Mouse (Mus musculus) myocyte (in vitro differentiated cells): ENCODE data around the gene Tmem39b. TPM values are rescaled to one million over a fixed set of nuclear protein-coding genes. Genes with fewer than 3 reads are reported as not detected.

Experiments used
- H3K27me3 ChIP-seq: one replicate; pipeline ENCODE4 v1.6.1; 2011; ENCODE audit not compliant: control insufficient read depth, insufficient read depth, insufficient read length
- H3K36me3 ChIP-seq: one replicate; pipeline ENCODE4 v1.6.1; 2011; ENCODE audit not compliant: control insufficient read depth, insufficient read depth
- H3K4me2 ChIP-seq: one replicate; pipeline ENCODE4 v1.6.1; 2011; ENCODE audit warnings: low read depth, control low read depth
- H3K4me3 ChIP-seq: one replicate; pipeline ENCODE4 v1.5.1; 2011; ENCODE audit warnings: mild to moderate bottlenecking, control low read depth, moderate library complexity
- H3K79me2 ChIP-seq: one replicate; pipeline ENCODE4 v1.6.1; 2011; ENCODE audit not compliant: control insufficient read depth, insufficient read depth
- H3ac ChIP-seq: one replicate; pipeline ENCODE4 v1.6.1; 2011; ENCODE audit not compliant: control insufficient read depth, insufficient read length
- CEBPB ChIP-seq: IDR thresholded peaks from 2 replicates; pipeline ENCODE4 v1.6.1; 2011; ENCODE audit warnings: mild to moderate bottlenecking, moderate library complexity; ENCODE audit not compliant: poor library complexity, insufficient read depth, severe bottlenecking
- E2F4 ChIP-seq: IDR thresholded peaks from one replicate; pipeline ENCODE4 v1.6.1; 2011; ENCODE audit warnings: mild to moderate bottlenecking, control low read depth, moderate library complexity; ENCODE audit not compliant: insufficient read depth
- MAX ChIP-seq: IDR thresholded peaks from one replicate; pipeline ENCODE4 v1.6.1; 2011; ENCODE audit warnings: low read depth, mild to moderate bottlenecking, control low read depth
- MYOD1 ChIP-seq, 3 experiments: IDR thresholded peaks; one replicate each; pipeline ENCODE4 v1.6.1; 2011; ENCODE audit warnings: control low read depth in 2 of 3, low read depth in 2 of 3, mild to moderate bottlenecking in 2 of 3, moderate library complexity in 1 of 3; ENCODE audit not compliant: insufficient read length in 2 of 3, control insufficient read depth in 1 of 3
- MYOG ChIP-seq, 3 experiments: IDR thresholded peaks; one replicate each; pipeline ENCODE4 v1.6.1; 2011; ENCODE audit warnings: control low read depth in 2 of 3, low read depth in 2 of 3, mild to moderate bottlenecking in 2 of 3; ENCODE audit not compliant: insufficient read length in 2 of 3, control insufficient read depth in 1 of 3, insufficient read depth in 1 of 3
- POLR2A ChIP-seq: IDR thresholded peaks from one replicate; pipeline ENCODE4 v1.6.1; 2011; ENCODE audit warnings: low read depth, mild to moderate bottlenecking, control low read depth, moderate library complexity; ENCODE audit not compliant: insufficient read length
- POLR2AphosphoS2 ChIP-seq: IDR thresholded peaks from one replicate; pipeline ENCODE4 v1.6.1; 2011; ENCODE audit warnings: low read depth, control low read depth; ENCODE audit not compliant: insufficient read length
- REST ChIP-seq: IDR thresholded peaks from one replicate; pipeline ENCODE4 v1.6.1; 2011; ENCODE audit warnings: mild to moderate bottlenecking, control low read depth, moderate library complexity; ENCODE audit not compliant: insufficient read depth, insufficient read length
- SRF ChIP-seq: IDR thresholded peaks from one replicate; pipeline ENCODE4 v1.6.1; 2011; ENCODE audit warnings: low read depth; ENCODE audit not compliant: control insufficient read depth, insufficient read length
- TCF12 ChIP-seq: IDR thresholded peaks from one replicate; pipeline ENCODE4 v1.6.1; 2011; ENCODE audit warnings: mild to moderate bottlenecking, control low read depth; ENCODE audit not compliant: poor library complexity, insufficient read depth, severe bottlenecking
- TCF3 ChIP-seq: IDR thresholded peaks from one replicate; pipeline ENCODE4 v1.6.1; 2011; ENCODE audit warnings: low read depth, control low read depth; ENCODE audit not compliant: insufficient read length
- USF1 ChIP-seq: IDR thresholded peaks from one replicate; pipeline ENCODE4 v1.6.1; 2011; ENCODE audit warnings: low read depth, mild to moderate bottlenecking, control low read depth, moderate library complexity
- polyA plus RNA-seq: library from polyadenylated mRNA; unstranded; fragments of >200 nt; fragmentation: generic; extraction: Trizol; gene quantifications from one replicate; pipeline ENCODE4 v1.2.1, GENCODE M21; 2012; ENCODE audit warnings: missing spikeins

The Tmem39b gene
- polyA plus RNA-seq, 1 experiment, result 9.7 TPM

DNA sequence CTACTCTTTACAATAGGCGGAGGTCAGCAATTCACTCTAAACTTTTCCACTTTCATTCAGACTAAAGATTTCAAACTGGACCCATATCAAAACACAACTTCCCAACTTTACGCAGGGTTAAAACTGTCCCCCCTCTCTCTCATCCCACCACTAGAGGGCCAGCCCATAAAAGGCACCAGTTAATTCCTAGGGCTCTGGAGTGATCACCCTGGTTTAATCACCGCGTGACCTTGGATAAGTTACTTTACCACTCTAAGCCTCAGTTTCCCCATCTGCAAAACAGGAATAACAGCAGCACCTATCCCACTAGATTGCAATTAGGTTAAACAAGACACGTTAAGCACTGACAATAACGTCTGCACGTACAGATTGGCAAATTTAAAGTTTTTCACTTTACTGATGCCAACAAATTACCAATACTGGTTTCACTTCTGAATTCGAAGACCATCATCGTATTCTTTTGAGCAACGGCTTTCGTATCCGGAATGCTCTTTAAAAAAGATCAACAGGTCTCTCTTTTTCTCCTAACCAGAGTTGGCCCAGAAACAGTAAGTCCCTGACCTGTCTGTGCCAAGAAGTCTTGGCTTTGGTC lies 25.1 kb downstream of the Tmem39b start:
- peaks cover 49% of the 10 kb centered on the region for H3K79me2 ChIP-seq
- no peak for TF ChIP-seq POLR2AphosphoS2
- peak; percentile 53 for TF ChIP-seq USF1
- TF ChIP-seq SRF, result peak; percentile 66
- peak overlapping the region; percentile 80 for H3K4me2 ChIP-seq
- no peaks in the 10 kb centered on the region for H3K27me3 ChIP-seq
- H3K36me3 ChIP-seq, result peaks cover 3% of the 10 kb centered on the region
- H3K4me3 ChIP-seq, result peak overlapping the region; percentile 87
- peak overlapping the region; percentile 50 for H3ac ChIP-seq

DNA sequence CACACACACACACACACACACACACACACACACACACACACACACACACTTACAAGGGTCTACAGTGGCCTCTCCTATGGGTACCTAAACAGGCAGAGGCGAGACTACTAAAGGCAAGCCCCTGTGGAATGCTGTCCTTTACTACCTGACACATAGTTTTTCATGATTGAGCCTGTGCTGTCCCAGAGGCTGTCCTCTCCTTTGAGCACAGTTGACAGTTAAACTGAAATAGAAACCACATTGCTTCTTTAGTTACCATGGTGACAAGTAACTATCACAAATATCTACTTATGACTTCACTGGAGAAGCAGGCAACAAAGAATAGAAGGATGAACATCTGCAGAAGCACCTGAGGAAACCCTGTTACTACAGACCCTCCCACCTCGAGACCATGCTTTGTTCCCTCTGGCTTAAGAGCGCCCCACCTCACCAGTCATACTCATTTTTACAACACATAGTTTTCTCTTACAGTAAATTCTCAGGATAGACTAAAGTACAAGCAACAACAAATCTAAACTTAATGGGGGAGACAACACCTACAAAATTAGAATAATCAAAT lies 34.3 kb downstream of the Tmem39b start:
- peaks cover 28% of the 10 kb centered on the region for H3K36me3 ChIP-seq
- H3K79me2 ChIP-seq, result peaks cover 24% of the 10 kb centered on the region
- H3K27me3 ChIP-seq, result no peaks in the 10 kb centered on the region
- no peak overlapping the region for H3K4me3 ChIP-seq
- no peak overlapping the region for H3ac ChIP-seq
- TF ChIP-seq REST, result no peak
- no peak for TF ChIP-seq USF1
- TF ChIP-seq TCF12, result no peak
- TF ChIP-seq MYOG (IDR thresholded peaks at IDR 0.05; ENCODE audit: control insufficient read depth in 1 of 3, insufficient read depth in 1 of 3, insufficient read length in 2 of 3, low read depth in 2 of 3), result no peak
- no peak for TF ChIP-seq SRF
- no peak for TF ChIP-seq POLR2A
- TF ChIP-seq POLR2AphosphoS2, result no peak
- no peak for TF ChIP-seq CEBPB
- TF ChIP-seq MAX, result no peak
- TF ChIP-seq TCF3, result no peak
- no peak for TF ChIP-seq E2F4
- TF ChIP-seq MYOD1 (IDR thresholded peaks at IDR 0.05; ENCODE audit: control insufficient read depth in 1 of 3, insufficient read length in 2 of 3, low read depth in 2 of 3), result no peak
- no peak overlapping the region for H3K4me2 ChIP-seq

DNA sequence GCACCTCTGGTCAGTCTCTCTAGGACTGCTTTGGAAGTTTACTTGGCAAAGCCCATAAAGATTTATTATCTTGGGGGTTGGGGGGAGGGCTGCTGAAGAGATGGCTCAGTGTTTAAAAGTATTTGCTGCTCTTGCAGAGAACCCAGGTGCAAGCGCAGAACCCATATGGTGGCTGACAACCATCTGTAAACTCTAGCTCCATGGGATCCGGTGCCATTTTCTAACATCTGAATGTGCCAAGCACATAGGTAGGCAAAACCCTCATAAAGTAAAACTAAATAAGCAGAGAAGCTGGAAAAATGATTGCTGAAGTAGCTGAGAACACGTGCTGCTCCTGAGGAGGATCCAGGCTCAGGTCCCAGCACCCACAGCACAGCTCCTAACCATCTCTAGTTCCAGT lies 35.1 kb downstream of the Tmem39b start:
- Histone ChIP-seq H3K4me3 (no peak overlapping the region), H3ac (no peak overlapping the region), H3K36me3 (peaks cover 31% of the 10 kb centered on the region), H3K27me3 (no peaks in the 10 kb centered on the region), H3K4me2 (no peak overlapping the region), H3K79me2 (peaks cover 18% of the 10 kb centered on the region)
- TF ChIP-seq SRF (no peak), POLR2AphosphoS2 (no peak), E2F4 (no peak)

DNA sequence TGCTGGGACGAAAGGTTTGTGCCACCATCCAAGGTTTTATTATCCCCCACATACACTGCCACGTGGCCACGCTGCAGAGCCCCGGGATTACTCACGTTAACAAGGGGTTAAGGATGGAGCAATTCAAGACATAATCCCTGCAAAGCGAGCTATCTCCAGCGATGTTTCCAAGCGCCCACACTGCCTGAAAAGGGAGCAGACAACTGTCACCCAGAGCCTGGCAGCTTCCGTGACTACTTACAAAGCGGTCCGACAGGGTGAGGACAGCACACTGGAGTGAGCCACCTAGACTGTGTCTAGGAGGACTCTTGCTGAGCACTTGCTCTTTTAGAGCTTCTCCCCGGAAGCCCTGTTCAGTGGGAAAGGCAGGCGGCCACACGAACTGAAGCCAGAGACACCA lies 41.9 kb downstream of the Tmem39b start:
- Histone ChIP-seq H3K27me3 (no peaks in the 10 kb centered on the region), H3K4me3 (no peak overlapping the region), H3K4me2 (no peak overlapping the region), H3K36me3 (peaks cover 68% of the 10 kb centered on the region), H3K79me2 (no peaks in the 10 kb centered on the region), H3ac (no peak overlapping the region)
- TF ChIP-seq USF1 (no peak), MYOD1 (IDR thresholded peaks at IDR 0.05; ENCODE audit: control insufficient read depth in 1 of 3, insufficient read length in 2 of 3, low read depth in 2 of 3) (no peak), E2F4 (no peak), REST (no peak), TCF12 (no peak), POLR2A (no peak), SRF (no peak)

DNA sequence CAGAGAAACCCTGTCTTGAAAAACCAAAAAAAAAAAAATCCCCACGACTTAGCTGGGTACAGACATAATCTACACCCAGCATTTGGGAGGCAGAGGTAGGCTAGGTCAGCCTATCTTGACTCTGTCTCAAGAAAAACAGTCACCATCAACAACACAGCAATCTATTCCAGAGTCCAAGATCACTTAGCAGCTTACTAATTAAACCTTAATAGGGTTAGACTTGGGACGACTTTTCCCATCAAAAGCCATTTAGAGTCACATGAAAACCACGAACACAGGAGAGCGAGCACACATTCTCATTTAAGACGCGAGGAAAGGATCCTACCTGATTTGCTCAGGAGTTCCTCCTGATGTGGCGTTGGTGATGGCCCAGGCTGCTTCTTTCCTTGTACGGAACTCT lies 46.3 kb downstream of the Tmem39b start:
- H3K36me3 ChIP-seq, result peaks cover 76% of the 10 kb centered on the region
- H3K4me3 ChIP-seq, result no peak overlapping the region
- TF ChIP-seq MAX (no peak), POLR2AphosphoS2 (no peak), E2F4 (no peak), USF1 (no peak), POLR2A (no peak), MYOD1 (IDR thresholded peaks at IDR 0.05; ENCODE audit: control insufficient read depth in 1 of 3, insufficient read length in 2 of 3, low read depth in 2 of 3) (no peak), MYOG (IDR thresholded peaks at IDR 0.05; ENCODE audit: control insufficient read depth in 1 of 3, insufficient read depth in 1 of 3, insufficient read length in 2 of 3, low read depth in 2 of 3) (no peak), CEBPB (no peak), SRF (no peak), TCF3 (no peak), REST (no peak), TCF12 (no peak)
- no peaks in the 10 kb centered on the region for H3K27me3 ChIP-seq
- H3K4me2 ChIP-seq, result no peak overlapping the region
- H3ac ChIP-seq, result no peak overlapping the region
- H3K79me2 ChIP-seq, result no peaks in the 10 kb centered on the region
